Mouse (Mus musculus) layer of hippocampus, adult 8-10 months (tissue): Measurements from ENCODE around the gene Clip4. TPM values are rescaled to one million over a fixed set of nuclear protein-coding genes. Genes with fewer than 3 reads are reported as not detected.

Experiments used
- DNase-seq, 2 experiments: peaks; one replicate each; pipeline ENCODE4 v3.0.0; 2022; ENCODE audit warnings: low spot score in 2 of 2
- total RNA-seq, 4 experiments: library from RNA; stranded (reverse); gene quantifications; 2 replicates each; pipeline ENCODE4 v1.2.4; 2022

The Clip4 gene
- total RNA-seq, 4 experiments from 2014 or later: 78.0 to 95.5 (median 87.4) TPM

- DNase-seq: no peak
These were observed 22.8 kb downstream of the Clip4 start for GRCm38 (mm10) chr17:71791109-71791508.

GRCm38 (mm10) chr17:71791622-71792021 is 23.3 kb downstream of the Clip4 start:
- DNase-seq: no peak

- DNase-seq: no peak
These were observed 27.4 kb downstream of the Clip4 start for GRCm38 (mm10) chr17:71795521-71796205.

GRCm38 (mm10) chr17:71803456-71803855 is 35.2 kb downstream of the Clip4 start:
- no peak for DNase-seq

GRCm38 (mm10) chr17:71803876-71804275 is 35.6 kb downstream of the Clip4 start:
- DNase-seq: no peak

GRCm38 (mm10) chr17:71811070-71811469 is 42.8 kb downstream of the Clip4 start:
- no peak for DNase-seq

GRCm38 (mm10) chr17:71816136-71816864 is 48.0 kb downstream of the Clip4 start:
- no peak for DNase-seq

- DNase-seq: no peak
These were observed 55.5 kb downstream of the Clip4 start for GRCm38 (mm10) chr17:71823622-71824306.

- DNase-seq: no peak
These were observed 58.3 kb downstream of the Clip4 start for GRCm38 (mm10) chr17:71826603-71827002.

- DNase-seq: no peak
These were observed 59.4 kb downstream of the Clip4 start for GRCm38 (mm10) chr17:71827627-71828026.

- DNase-seq: no peak
These were observed 60.6 kb downstream of the Clip4 start for GRCm38 (mm10) chr17:71828647-71829414.

GRCm38 (mm10) chr17:71831960-71832359 is 63.7 kb downstream of the Clip4 start:
- DNase-seq: no peak

- DNase-seq: no peak
These were observed 93.9 kb downstream of the Clip4 start for GRCm38 (mm10) chr17:71862184-71862583.

GRCm38 (mm10) chr17:71862895-71863294 is 94.6 kb downstream of the Clip4 start:
- no peak for DNase-seq

- no peak for DNase-seq
These were observed 95.8 kb downstream of the Clip4 start for GRCm38 (mm10) chr17:71864039-71864438.

- no peak for DNase-seq
These were observed 97.2 kb downstream of the Clip4 start for GRCm38 (mm10) chr17:71865437-71865836.

- DNase-seq: no peak
These were observed 99.6 kb downstream of the Clip4 start for GRCm38 (mm10) chr17:71867892-71868291.

- DNase-seq: no peak
These were observed 100.6 kb downstream of the Clip4 start for GRCm38 (mm10) chr17:71868828-71869227.

GRCm38 (mm10) chr17:71869372-71870231 is 101.3 kb downstream of the Clip4 start:
- DNase-seq: peak in 1 of 2 experiments; percentile 16

- DNase-seq: no peak
These were observed 102.0 kb downstream of the Clip4 start for GRCm38 (mm10) chr17:71870232-71870621.

- no peak for DNase-seq
These were observed 102.4 kb downstream of the Clip4 start for GRCm38 (mm10) chr17:71870641-71871040.
